Mouse (Mus musculus) heart, embryonic 10.5 days (tissue): ENCODE results near the gene Plekhg2. TPM values are rescaled to one million over a fixed set of nuclear protein-coding genes. Genes with fewer than 3 reads are reported as not detected.

ENCODE experiments used
- DNase-seq: peaks from one replicate; pipeline ENCODE4 v3.0.0-alpha.2; 2017; ENCODE audit warnings: low spot score
- H3K27ac ChIP-seq: fragments of 300-500 bp; sonication (generic); 2 replicates; pipeline ENCODE4 v1.5.1; 2016; ENCODE audit warnings: mild to moderate bottlenecking
- H3K27me3 ChIP-seq: fragments of 300-500 bp; sonication (generic); 2 replicates; pipeline ENCODE4 v1.6.1; 2016; ENCODE audit warnings: mild to moderate bottlenecking; ENCODE audit not compliant: poor library complexity, insufficient read depth, severe bottlenecking
- H3K36me3 ChIP-seq: fragments of 300-500 bp; sonication (generic); 2 replicates; pipeline ENCODE4 v1.6.1; 2016; ENCODE audit warnings: mild to moderate bottlenecking, moderate library complexity
- H3K4me1 ChIP-seq: fragments of 300-500 bp; sonication (generic); 2 replicates; pipeline ENCODE4 v1.6.1; 2016; ENCODE audit warnings: mild to moderate bottlenecking
- H3K4me3 ChIP-seq: fragments of 300-500 bp; sonication (generic); 2 replicates; pipeline ENCODE4 v1.5.1; 2016; ENCODE audit warnings: mild to moderate bottlenecking, moderate library complexity
- H3K9me3 ChIP-seq: fragments of 300-500 bp; sonication (generic); 2 replicates; pipeline ENCODE4 v1.6.1; 2016; ENCODE audit warnings: mild to moderate bottlenecking, moderate library complexity
- WGBS: fragments of 180-500 bp; shearing (Covaris S2); methylation state at CpG from one replicate; pipeline ENCODE4 v1.1.7; 2016; 5-methylcytosine and 5-hydroxymethylcytosine counted together
- polyA plus RNA-seq: library from polyadenylated mRNA; unstranded; fragments of >200 nt; fragmentation: Nextera tagmentation; extraction: Ambion mirVana; gene quantifications from 2 replicates; pipeline ENCODE4 v1.2.1, GENCODE M21; 2016

Plekhg2 gene
- 68.3 and 75.1 TPM in 2 replicates for polyA plus RNA-seq

DNA sequence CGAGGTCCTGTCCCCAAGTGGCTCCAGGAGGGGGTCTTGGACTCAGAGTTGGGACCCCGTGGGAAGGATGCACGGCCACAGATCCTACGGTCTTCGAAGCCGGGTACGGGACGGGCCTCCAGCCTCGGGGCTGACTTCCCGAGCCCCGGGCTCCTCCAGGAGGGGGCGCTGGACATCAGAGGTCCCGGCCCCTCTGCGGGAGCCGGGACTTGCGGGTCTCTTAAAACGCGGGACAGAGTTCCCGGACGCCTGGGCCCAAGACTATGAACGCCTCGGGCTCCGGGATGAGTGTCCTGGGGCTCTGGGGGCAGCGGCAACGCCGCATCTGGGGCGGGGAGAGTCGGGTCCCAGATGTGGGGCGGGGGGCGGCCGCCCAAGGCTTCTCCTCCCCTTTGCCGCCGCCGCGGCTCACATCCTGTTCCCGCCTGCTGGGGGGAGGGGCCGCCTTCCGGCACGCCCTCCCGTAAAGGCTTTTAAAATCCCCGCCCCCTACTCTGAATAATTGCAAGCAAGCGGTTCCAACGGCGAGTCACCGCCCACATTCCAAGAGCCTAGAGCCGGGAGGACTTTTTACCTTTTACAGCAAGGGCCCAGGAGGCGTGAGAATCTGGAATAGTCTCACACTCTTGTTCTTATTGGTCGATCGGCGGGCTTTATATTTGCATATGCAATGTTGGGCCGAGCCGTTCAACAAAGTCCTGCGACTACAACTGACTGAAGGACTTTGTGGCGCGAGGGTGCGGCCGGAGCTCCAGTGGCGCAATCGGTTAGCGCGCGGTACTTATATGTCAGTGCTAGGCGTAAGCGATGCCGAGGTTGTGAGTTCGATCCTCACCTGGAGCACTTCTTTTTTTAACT lies at the start of gene Plekhg2:
Gene Plekhg2 (minus strand): TSS at position 349 of the 858 bp plus-strand sequence.
- under 1% methylated on average over 59 of the region's 66 CpGs for WGBS
- Histone ChIP-seq H3K4me1 (peaks cover 65% of the 10 kb centered on the region), H3K9me3 (no peaks in the 10 kb centered on the region), H3K36me3 (peaks cover 33% of the 10 kb centered on the region), H3K27me3 (no peaks in the 10 kb centered on the region), H3K4me3 (peak within 1 kb of the TSS; percentile 87), H3K27ac (peak within 1 kb of the TSS; percentile 96)
- DNase-seq: peak; percentile 99

DNA sequence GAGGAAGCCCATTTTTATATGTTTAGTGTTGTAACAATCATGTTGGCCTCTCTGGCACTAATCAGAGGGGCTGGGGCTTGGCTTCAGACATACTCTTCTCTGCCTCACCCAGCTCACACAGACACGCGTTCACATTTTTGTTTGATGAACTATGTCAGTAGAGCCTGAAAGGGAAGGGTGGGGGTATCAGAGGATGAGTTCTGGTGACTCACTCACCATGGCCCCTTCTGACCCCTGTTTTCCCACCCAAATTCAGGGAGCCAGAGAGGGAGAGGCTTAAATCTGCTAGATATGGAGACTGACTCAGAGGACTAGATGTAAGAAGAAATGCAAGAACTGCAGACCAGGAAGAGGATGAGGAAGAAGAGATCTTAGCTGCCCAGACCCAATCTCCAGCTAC lies 47.0 kb upstream of the Plekhg2 start:
- H3K36me3 ChIP-seq: peaks cover 89% of the 10 kb centered on the region

DNA sequence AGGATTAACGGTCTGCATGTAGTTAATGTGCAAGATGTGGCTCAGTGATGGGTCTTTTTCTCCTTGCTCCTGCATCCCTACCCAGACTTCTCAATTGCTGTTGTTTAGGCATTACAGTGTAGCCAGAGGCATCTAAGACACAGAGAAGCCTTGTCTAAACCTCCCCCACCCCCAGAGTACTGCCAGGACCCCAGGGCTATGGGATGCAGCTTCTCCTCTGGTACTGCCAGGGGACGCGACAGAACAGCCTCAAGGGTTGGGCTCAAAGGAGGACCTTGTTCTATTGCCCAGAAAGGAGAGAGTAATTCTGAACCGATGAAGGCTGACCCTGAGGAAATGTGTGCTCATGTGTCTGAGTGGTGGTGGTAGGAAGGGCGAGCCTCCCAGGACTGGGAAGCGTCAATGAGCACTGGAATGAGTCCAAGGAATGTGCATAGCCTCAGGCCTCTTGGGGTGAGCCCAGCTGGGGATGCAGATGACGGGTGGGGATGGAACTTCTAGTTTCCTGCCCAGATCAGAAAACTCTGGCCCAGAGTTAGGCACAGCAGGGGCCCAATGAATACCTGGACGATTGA lies 45.8 kb upstream of the Plekhg2 start:
- DNase-seq: no peak
- Histone ChIP-seq H3K36me3 (peaks cover 90% of the 10 kb centered on the region), H3K27me3 (no peaks in the 10 kb centered on the region), H3K9me3 (no peaks in the 10 kb centered on the region), H3K27ac (no peak overlapping the region), H3K4me1 (peaks cover 2% of the 10 kb centered on the region; the same call in 1 of the 2 replicates), H3K4me3 (no peak overlapping the region)
- WGBS: 82% methylated on average over 8 of the region's 8 CpGs

More for the DNA sequence above, 47.0 kb upstream of the Plekhg2 start:
- Histone ChIP-seq H3K27ac (no peak overlapping the region), H3K9me3 (no peaks in the 10 kb centered on the region), H3K4me3 (no peak overlapping the region), H3K27me3 (no peaks in the 10 kb centered on the region), H3K4me1 (peaks cover 2% of the 10 kb centered on the region; the same call in 1 of the 2 replicates)
- DNase-seq: no peak
- 92% methylated on average over 2 of the region's 2 CpGs for WGBS

DNA sequence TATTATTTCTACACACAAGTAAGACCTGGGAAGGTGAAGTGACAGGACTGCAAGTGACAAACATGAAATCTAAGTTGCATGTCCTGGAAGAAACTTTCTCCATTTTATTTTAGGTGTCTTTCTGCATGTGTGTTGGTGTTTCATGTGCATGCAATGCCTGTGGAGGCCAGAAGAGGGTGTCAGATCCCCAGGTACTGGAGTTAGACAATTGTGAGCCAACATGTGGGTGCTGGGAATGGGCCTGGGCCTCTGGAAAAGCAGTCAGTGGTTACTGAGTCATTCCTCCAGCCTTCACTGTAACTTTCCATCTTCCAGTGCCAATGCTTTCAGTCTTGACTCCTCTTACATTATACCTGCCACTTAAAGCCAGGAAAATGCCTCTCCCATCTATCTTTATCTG lies 45.0 kb upstream of the Plekhg2 start:
- Histone ChIP-seq H3K4me3 (no peak overlapping the region), H3K4me1 (peaks cover 2% of the 10 kb centered on the region; the same call in 1 of the 2 replicates), H3K36me3 (peaks cover 90% of the 10 kb centered on the region), H3K27ac (no peak overlapping the region), H3K27me3 (no peaks in the 10 kb centered on the region), H3K9me3 (no peaks in the 10 kb centered on the region)
- DNase-seq: no peak

DNA sequence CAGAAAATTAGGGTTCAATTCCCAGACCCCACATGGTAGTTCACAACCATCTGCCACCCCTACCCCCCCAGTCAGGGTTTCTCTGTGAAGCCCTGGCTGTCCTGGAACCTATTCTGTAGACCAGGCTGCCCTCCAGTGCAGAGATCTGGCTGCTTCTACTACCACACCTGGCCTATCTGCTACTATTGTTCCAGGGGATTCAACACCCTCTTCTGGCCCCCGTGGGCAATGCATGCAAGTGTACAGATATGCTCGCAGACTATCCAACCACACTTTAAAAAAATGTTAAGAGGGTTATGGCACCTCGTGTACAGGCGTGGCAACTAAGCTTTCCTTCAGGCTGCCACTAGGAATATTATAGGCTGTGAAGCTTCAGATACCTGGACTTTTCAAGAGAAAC lies 40.4 kb upstream of the Plekhg2 start:
- H3K27me3 ChIP-seq: no peaks in the 10 kb centered on the region
- 82% methylated on average over 4 of the region's 4 CpGs for WGBS
- no peaks in the 10 kb centered on the region for H3K9me3 ChIP-seq
- peaks cover 87% of the 10 kb centered on the region for H3K36me3 ChIP-seq
- no peak overlapping the region for H3K4me3 ChIP-seq
- DNase-seq: no peak
- no peak overlapping the region for H3K27ac ChIP-seq
- no peaks in the 10 kb centered on the region for H3K4me1 ChIP-seq

DNA sequence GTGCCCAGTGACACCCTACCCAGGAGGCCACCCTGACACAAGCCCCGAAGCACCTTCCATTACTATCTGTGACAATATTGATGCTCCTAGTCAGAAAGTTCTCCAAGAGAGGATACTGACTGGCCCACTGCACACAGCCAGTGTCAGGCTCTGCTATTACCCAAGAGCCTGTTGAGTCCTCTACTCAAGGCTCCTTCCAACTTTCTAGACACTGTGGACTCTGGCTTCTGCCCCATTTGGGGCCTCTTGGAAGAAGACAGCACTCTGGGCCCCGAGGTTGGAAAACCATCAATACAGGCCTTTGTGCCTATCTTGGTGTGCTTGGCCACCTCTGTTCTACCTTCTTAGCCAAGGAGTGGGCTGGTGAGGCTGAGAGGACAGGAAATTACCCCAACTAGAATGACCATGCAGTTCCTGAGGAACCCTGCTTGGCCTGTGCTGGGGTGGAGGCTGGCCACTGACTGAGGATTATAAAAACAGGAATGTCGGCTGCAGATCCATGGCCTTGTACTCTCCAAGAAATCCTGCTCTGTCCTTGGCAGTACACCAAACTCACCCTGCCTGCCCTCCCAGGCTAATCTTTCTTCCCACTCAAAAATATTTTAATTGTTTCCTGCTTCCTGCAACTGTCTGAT lies 38.6 kb upstream of the Plekhg2 start:
- no peak overlapping the region for H3K4me3 ChIP-seq
- peaks cover 95% of the 10 kb centered on the region for H3K36me3 ChIP-seq
- no peak for DNase-seq
- WGBS: 88% methylated on average over 3 of the region's 3 CpGs
- H3K27ac ChIP-seq: no peak overlapping the region
- no peaks in the 10 kb centered on the region for H3K9me3 ChIP-seq
- no peaks in the 10 kb centered on the region for H3K4me1 ChIP-seq
- no peaks in the 10 kb centered on the region for H3K27me3 ChIP-seq

DNA sequence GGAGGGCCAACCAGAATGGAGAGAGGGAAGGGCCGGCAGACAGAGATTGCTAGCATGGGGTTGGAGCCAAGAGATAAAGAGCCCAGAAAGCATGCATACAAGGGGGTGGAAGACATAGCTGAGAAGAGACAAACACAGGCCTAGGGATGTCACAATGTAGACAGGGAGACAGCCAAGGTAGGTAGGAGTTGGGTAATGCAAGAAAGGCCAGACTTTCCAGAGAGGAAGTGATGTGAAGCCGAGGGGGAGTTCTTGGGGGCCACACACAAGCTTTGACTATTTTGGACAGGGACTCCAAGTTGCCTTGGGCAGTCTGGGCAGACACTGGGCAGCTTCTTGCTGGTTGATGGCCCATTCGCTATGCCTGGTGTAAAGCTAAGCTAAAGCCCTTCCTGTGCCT lies 29.5 kb upstream of the Plekhg2 start:
- no peaks in the 10 kb centered on the region for H3K4me1 ChIP-seq
- H3K4me3 ChIP-seq: no peak overlapping the region
- no peaks in the 10 kb centered on the region for H3K9me3 ChIP-seq
- no peak for DNase-seq
- no peak overlapping the region for H3K27ac ChIP-seq
- H3K36me3 ChIP-seq: peaks cover 96% of the 10 kb centered on the region
- 76% methylated on average over 3 of the region's 3 CpGs for WGBS
- H3K27me3 ChIP-seq: no peaks in the 10 kb centered on the region

DNA sequence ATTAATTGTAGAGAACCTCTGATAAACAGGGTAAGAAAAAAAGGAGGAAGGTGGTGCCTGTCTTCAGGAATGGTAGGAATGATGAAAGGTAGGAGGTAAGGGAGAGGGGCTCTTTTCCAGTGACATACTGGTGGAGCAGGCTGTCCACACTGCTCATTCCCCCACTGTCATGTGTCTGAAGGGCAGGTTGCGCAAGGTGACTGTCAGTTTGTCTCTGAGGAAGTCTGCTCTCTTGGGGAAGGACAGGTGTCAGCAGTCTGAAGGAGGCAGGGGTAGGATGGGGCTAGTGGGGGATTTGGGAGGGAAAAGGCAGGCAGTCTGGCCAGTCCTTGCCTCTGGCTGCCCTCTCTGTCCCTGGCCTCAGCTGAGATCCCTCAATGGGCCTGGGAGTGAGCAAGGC lies 28.6 kb upstream of the Plekhg2 start:
- WGBS: 90% methylated on average over 1 of the region's 1 CpGs
- Histone ChIP-seq H3K4me3 (0 out of 2 replicates have a peak overlapping the region, but pooled peaks have one; percentile 6), H3K4me1 (no peaks in the 10 kb centered on the region), H3K36me3 (peaks cover 96% of the 10 kb centered on the region), H3K27me3 (no peaks in the 10 kb centered on the region), H3K9me3 (no peaks in the 10 kb centered on the region), H3K27ac (no peak overlapping the region)
- DNase-seq: no peak

DNA sequence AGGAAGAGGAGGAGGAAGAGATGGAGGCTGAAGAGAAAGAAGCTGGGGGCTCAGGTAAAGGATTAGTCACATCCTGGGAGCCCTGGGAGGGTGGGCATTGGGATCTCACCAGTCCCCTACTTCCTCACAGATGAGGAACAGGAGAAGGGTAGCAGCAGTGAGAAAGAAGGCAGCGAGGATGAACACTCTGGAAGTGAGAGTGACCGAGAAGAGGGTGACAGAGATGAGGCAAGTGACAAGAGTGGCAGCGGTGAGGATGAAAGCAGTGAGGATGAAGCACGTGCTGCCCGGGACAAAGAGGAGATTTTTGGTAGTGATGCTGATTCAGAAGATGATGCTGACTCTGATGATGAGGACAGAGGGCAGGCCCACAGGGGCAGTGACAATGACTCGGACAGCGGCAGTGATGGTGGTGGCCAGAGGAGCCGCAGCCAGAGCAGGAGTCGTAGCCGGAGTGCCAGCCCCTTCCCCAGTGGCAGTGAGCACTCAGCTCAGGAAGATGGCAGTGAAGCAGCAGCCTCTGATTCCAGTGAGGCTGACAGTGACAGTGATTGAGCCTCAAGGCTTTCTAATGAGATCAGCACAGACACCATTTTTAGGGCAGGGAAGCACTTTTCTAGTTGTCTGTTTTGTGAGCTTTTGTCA lies 26.4 kb upstream of the Plekhg2 start:
- Histone ChIP-seq H3K9me3 (no peaks in the 10 kb centered on the region), H3K4me3 (no peak overlapping the region), H3K27ac (no peak overlapping the region), H3K4me1 (peaks cover 2% of the 10 kb centered on the region), H3K27me3 (no peaks in the 10 kb centered on the region), H3K36me3 (peaks cover 91% of the 10 kb centered on the region)
- DNase-seq: peak; percentile 72
- WGBS: 91% methylated on average over 10 of the region's 10 CpGs

DNA sequence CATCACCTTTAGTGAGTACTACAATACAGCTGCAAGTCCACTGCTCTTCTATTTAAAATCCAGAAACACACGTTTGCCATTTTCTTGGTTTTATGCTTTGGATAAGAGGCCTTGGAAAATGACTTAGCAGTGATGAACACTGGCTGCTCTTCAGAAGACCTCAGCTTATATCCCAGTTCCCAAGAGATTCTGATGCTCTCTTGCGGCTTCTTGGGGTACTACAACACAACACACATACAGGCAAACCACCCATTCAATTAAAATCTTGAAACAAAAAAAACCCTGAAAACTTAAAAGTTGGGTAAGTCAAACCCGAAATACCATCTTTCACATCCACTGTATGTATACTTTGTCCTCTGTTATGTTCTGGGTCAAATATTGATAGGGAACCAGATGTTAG lies 25.6 kb upstream of the Plekhg2 start:
- Histone ChIP-seq H3K27ac (no peak overlapping the region), H3K36me3 (peaks cover 83% of the 10 kb centered on the region), H3K9me3 (no peaks in the 10 kb centered on the region), H3K27me3 (no peaks in the 10 kb centered on the region), H3K4me3 (no peak overlapping the region), H3K4me1 (peaks cover 8% of the 10 kb centered on the region)
- WGBS: 61% methylated on average over 3 of the region's 3 CpGs
- DNase-seq: peak; percentile 66

DNA sequence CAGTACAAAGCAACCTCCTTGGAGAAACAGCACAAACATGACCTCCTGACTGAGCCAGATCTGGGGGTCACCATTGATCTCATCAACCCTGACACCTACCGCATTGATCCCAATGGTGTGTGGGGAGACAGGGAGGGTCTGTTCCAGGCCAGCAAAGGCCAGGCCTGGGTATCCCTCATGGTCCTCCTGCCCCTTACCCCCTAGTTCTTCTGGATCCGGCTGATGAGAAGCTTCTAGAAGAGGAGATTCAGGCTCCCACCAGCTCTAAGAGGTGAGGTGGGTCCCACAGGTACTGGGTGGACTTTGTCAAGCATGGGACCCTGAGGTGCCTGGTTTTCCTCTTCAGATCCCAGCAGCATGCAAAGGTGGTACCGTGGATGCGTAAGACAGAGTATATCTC lies 23.0 kb upstream of the Plekhg2 start:
- H3K27me3 ChIP-seq: no peaks in the 10 kb centered on the region
- no peak overlapping the region for H3K4me3 ChIP-seq
- 92% methylated on average over 4 of the region's 4 CpGs for WGBS
- no peaks in the 10 kb centered on the region for H3K9me3 ChIP-seq
- DNase-seq: peak; percentile 58
- peaks cover 17% of the 10 kb centered on the region for H3K4me1 ChIP-seq
- H3K36me3 ChIP-seq: peaks cover 62% of the 10 kb centered on the region
- no peak overlapping the region for H3K27ac ChIP-seq

DNA sequence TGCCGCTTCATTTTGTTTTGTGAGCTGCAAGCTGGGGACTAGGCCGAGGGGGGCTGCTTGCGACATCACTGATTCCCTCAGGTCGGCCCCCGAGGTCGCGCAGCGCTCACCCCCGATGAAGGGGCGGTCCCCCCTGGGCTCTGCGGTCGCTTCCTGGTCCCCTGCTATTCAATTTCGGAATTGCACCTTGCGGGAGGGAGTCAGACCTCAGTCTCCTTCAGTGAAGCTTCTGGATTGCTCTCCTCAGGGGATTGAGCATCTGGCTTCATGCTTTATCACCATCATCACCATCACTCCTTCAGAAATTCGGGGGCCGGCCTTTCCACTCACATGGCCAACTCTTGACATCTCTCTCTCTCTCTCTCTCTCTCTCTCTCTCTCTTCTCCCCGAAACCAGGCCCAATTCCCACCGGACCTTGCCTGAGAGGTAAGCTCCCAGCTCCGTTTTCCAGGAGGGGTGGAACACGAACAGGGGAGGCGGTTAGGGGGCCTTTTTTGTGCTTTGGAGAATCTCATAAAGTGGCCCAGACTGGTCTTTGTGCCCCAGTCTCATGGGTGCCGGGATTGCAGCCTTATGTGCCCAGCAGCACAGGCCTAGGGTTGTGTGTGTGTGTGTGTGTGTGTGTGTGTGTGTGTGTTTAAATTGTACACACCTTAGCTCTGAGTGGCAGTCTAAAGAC lies 21.0 kb upstream of the Plekhg2 start:
- Histone ChIP-seq H3K27me3 (no peaks in the 10 kb centered on the region), H3K9me3 (no peaks in the 10 kb centered on the region), H3K4me3 (peak overlapping the region; percentile 79), H3K36me3 (peaks cover 62% of the 10 kb centered on the region), H3K27ac (peak overlapping the region; percentile 83), H3K4me1 (peaks cover 20% of the 10 kb centered on the region)
- peak; percentile 61 for DNase-seq
- 6% methylated on average over 22 of the region's 22 CpGs for WGBS
